Mouse (Mus musculus): ENCODE results near the gene Fkbp15.

DNA sequence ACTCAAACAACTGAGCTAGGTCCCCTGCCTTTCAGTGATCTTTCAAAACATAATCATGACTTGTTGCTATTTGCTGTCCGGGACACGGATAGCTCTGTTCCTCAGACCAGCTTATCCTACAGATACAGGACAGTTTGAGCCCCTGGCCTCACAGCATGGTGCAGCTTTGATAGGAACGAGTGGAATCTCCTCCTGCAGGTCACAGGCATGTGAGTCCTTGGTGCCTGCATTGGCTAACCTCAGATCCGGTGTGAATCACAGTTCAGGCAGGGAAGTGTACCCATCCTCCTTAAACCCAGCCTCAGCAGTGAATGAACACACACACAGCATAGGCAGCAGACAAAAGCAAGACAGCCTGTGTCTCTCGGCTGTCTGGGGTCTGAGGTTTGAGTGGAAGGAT lies 79.0 kb downstream of the Fkbp15 start:
- TF ChIP-seq CTCF (IDR thresholded peaks at IDR 0.05; ENCODE audit: low read depth) (no peak), EP300 (optimal IDR thresholded peaks at IDR 0.05) (no peak)
